In genomic region chr19:59837628-59838027, GRCm38 (mm10) we compare ENCODE assay signal across 18 mouse cellular contexts.
"Had no signal": no experiment of that assay in that cellular context is flagged by ENCODE, and none has a peak within 500 bp of the region (broad histone marks: within the 10 kb centered on the region; RNA-seq: fewer than 3 reads in every experiment).

No protein-coding gene starts in this region.

- H3K4me2 ChIP-seq: liver, embryonic 15.5 days; lung, embryonic 15.5 days; midbrain, embryonic 12.5 days; neural tube, embryonic 12.5 days had no signal

- H3K9ac ChIP-seq: liver, embryonic 15.5 days; liver, postnatal 0 days; lung, embryonic 15.5 days; midbrain, embryonic 12.5 days; neural tube, embryonic 12.5 days had no signal

- H3K27ac ChIP-seq: liver, embryonic 15.5 days; lung, embryonic 15.5 days; macrophage; midbrain, embryonic 12.5 days; neural tube, embryonic 12.5 days had no signal

- ATAC-seq: liver, postnatal 0 days; lung, postnatal 0 days; midbrain, embryonic 16.5 days had no signal

- H3K27me3 ChIP-seq: liver, embryonic 15.5 days; lung, embryonic 15.5 days; megakaryocyte, embryonic 14.5 days; midbrain, embryonic 12.5 days; neural tube, embryonic 12.5 days had no signal

- DNase-seq: liver, postnatal 0 days; lung, adult 2 months; lung, postnatal 14 days; lung, postnatal 36 days; right cerebral cortex, postnatal 25 days; right cerebral cortex, postnatal 4 days; spleen, adult 18-20 months; thymus, adult 2 months; thymus, postnatal 25 days; thymus, postnatal 4 days had no signal

- H3K36me3 ChIP-seq: liver, embryonic 15.5 days; lung, embryonic 15.5 days; midbrain, embryonic 12.5 days; neural tube, embryonic 12.5 days had no signal

- H3K4me1 ChIP-seq: liver, embryonic 15.5 days; lung, embryonic 15.5 days; megakaryocyte, embryonic 14.5 days; midbrain, embryonic 12.5 days; neural tube, embryonic 12.5 days had no signal

- H3K4me3 ChIP-seq: liver, embryonic 15.5 days; lung, embryonic 15.5 days; megakaryocyte, embryonic 14.5 days; midbrain, embryonic 12.5 days; neural tube, embryonic 12.5 days had no signal

- H3K9me3 ChIP-seq: liver, embryonic 15.5 days; lung, embryonic 15.5 days; megakaryocyte, embryonic 14.5 days; midbrain, embryonic 12.5 days; neural tube, embryonic 12.5 days had no signal
